Mouse (Mus musculus) limb, embryonic 15.5 days (tissue): ENCODE measurements around the gene Mroh8. TPM values are rescaled to one million over a fixed set of nuclear protein-coding genes. Genes with fewer than 3 reads are reported as not detected.
"Not testable (repeated sequence)": the region's sequence is repeated elsewhere in the genome, so short reads cannot be mapped to it uniquely, and the experiment has no call there.

Experiments
- ATAC-seq: fragments of 200-750 bp; cut with Nextera tagmentation; 2 replicates; pipeline ENCODE4 v1.8.0; 2017; ENCODE audit warnings: low read depth, moderate TSS enrichment; ENCODE audit not compliant: insufficient number of reproducible peaks, low FRiP score, low TSS enrichment
- H3K27ac ChIP-seq: fragments of 300-500 bp; sonication (generic); 2 replicates; pipeline ENCODE4 v1.5.1; 2015; ENCODE audit warnings: moderate library complexity, mild to moderate bottlenecking, inconsistent platforms
- H3K27me3 ChIP-seq: fragments of 300-500 bp; sonication (generic); 2 replicates; pipeline ENCODE4 v1.6.1; 2015; ENCODE audit warnings: inconsistent platforms
- H3K36me3 ChIP-seq: fragments of 300-500 bp; sonication (generic); 2 replicates; pipeline ENCODE4 v1.6.1; 2015; ENCODE audit warnings: inconsistent platforms
- H3K4me1 ChIP-seq: fragments of 300-500 bp; sonication (generic); 2 replicates; pipeline ENCODE4 v1.6.1; 2015; ENCODE audit warnings: inconsistent platforms
- H3K4me2 ChIP-seq: fragments of 300-500 bp; sonication (generic); 2 replicates; pipeline ENCODE4 v1.6.1; 2015; ENCODE audit warnings: mild to moderate bottlenecking, inconsistent platforms
- H3K4me3 ChIP-seq: fragments of 300-500 bp; sonication (generic); 2 replicates; pipeline ENCODE4 v1.5.1; 2015; ENCODE audit warnings: mild to moderate bottlenecking, inconsistent platforms
- H3K9ac ChIP-seq: fragments of 300-500 bp; sonication (generic); 2 replicates; pipeline ENCODE4 v1.6.1; 2015; ENCODE audit warnings: inconsistent platforms
- H3K9me3 ChIP-seq: fragments of 300-500 bp; sonication (generic); 2 replicates; pipeline ENCODE4 v1.6.1; 2016; ENCODE audit warnings: inconsistent platforms
- WGBS: fragments of 180-500 bp; shearing (Covaris S2); methylation state at CpG from one replicate; pipeline ENCODE4 v1.1.7; 2015; 5-methylcytosine and 5-hydroxymethylcytosine counted together
- polyA plus RNA-seq: library from polyadenylated mRNA; unstranded; fragments of >200 nt; fragmentation: Nextera tagmentation; extraction: Ambion mirVana; gene quantifications from 2 replicates; pipeline ENCODE4 v1.2.1, GENCODE M21; 2015

The Mroh8 gene
- polyA plus RNA-seq, 1 experiment from 2014 or later = 1.0 TPM

DNA sequence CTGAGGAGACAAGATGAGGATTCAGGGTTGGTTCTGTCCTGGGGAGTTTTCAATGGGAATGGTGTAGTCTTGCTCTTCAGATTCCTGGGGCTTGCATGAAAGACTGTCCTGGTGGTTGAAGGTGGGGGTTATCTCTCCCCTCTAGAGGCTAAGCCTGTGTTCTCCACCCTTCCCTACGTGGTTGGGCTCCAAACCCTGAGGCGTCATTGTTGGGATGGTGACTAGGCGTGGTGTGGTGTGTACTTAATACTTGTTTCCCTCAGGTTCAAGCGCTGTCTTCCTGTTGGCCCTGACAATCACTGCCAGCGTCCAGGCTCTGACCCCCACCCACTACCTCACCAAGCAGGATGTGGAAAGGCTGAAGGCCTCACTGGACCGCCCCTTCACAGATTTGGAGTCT, 4.0 kb upstream of the Mroh8 start:
- no peak for ATAC-seq
- WGBS = 92% methylated on average over 6 of the region's 6 CpGs
- Histone ChIP-seq H3K4me2 (no peak overlapping the region), H3K36me3 (peaks cover 48% of the 10 kb centered on the region), H3K27me3 (no peaks in the 10 kb centered on the region), H3K4me1 (peaks cover 19% of the 10 kb centered on the region), H3K4me3 (no peak overlapping the region), H3K9me3 (no peaks in the 10 kb centered on the region), H3K27ac (peak overlapping the region; percentile 33; the same call in 1 of the 2 replicates), H3K9ac (no peak overlapping the region)

DNA sequence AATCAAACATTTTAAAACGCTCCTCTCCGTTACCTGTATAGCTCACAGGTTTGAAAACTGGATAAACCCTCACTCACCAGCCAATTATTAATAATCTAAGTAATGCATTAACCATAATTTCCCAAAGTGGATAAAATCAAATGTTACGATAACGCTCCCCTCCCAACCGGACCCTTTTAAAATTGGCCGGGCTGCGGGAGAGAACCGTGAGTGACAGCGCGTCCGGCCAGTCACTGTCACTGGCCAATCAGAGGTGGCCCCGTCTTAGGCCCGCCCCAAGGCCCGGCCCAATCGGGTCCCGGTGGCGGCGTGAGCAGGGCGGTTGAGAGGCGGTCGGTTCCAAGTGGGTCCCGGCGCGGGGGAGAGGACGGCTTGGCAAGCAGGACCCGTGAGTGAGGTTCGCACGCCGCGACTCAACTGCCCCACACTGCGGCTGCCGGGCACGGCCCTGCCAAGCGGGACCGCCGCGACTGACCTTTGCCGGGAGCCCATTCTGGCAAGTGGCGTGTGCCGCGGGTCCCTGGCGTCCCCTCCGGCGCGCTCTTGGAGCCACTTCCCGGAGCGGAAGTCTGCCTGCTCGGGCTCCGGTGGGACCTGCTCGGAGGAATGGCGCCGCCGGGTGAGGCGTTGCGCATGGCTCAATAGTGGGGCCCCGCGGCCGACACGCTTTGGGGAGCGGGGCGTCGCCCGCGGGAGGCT, 483 bp downstream of the Mroh8 start, which contains the start of gene Rpn2:
Rpn2 (plus strand) TSS at position 301 of the 699 bp plus-strand sequence.
- H3K36me3 ChIP-seq = peaks cover 15% of the 10 kb centered on the region
- peak; percentile 99 for ATAC-seq
- peak within 1 kb of the TSS; percentile 64 for H3K4me2 ChIP-seq
- peak within 1 kb of the TSS; percentile 97 for H3K27ac ChIP-seq
- H3K9me3 ChIP-seq = no peaks in the 10 kb centered on the region
- H3K9ac ChIP-seq = peak within 1 kb of the TSS; percentile 91
- peak within 1 kb of the TSS; percentile 100 for H3K4me3 ChIP-seq
- peaks cover 19% of the 10 kb centered on the region for H3K4me1 ChIP-seq
- H3K27me3 ChIP-seq = no peaks in the 10 kb centered on the region
- WGBS = under 1% methylated on average over 62 of the region's 64 CpGs

DNA sequence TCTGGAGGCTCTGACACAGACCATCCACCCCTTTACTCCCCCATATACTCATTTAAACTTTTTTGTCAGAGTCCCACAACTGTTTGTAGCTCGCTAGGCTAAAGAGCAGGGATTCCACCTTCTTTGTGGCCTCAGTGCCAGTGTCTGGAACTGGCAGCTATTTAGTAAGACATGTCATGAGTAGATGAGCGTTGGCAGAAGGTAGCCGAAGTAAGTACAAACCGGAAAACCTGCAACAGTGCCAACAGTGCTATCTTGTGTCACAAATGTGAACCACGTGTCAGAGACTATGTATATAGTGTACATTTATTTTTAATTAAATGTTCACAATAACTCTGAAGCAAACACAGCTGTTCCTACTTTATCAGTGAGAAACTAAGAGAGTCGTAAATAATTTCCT, 15.5 kb downstream of the Mroh8 start:
- Histone ChIP-seq H3K36me3 (no peaks in the 10 kb centered on the region), H3K4me1 (peaks cover 9% of the 10 kb centered on the region), H3K27me3 (no peaks in the 10 kb centered on the region), H3K4me3 (no peak overlapping the region), H3K4me2 (no peak overlapping the region), H3K9me3 (no peaks in the 10 kb centered on the region), H3K9ac (no peak overlapping the region), H3K27ac (no peak overlapping the region)
- WGBS = 31% methylated on average over 6 of the region's 6 CpGs
- no peak for ATAC-seq

DNA sequence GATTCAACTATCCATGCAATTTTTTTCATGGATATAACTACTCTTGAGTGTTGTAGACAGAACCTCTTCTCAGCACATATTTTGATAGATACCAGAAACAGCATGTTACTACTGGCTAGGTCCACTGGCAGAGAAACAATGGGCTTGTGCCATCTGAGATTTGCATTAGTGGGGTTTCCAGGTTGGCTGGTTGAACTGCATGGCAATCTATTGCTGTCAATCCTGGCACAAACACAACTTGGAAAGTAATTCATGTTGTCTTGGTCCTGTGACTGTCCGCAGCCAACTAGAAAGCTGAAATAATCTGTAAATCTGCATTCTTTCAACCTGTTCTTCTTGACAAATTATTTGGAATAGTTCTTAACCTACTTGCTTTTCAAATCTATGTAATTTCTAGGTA, 16.2 kb downstream of the Mroh8 start:
- WGBS = 84% methylated on average over 1 of the region's 1 CpGs
- Histone ChIP-seq H3K27me3 (no peaks in the 10 kb centered on the region), H3K9ac (no peak overlapping the region), H3K4me1 (peaks cover 9% of the 10 kb centered on the region), H3K4me2 (no peak overlapping the region), H3K36me3 (no peaks in the 10 kb centered on the region), H3K4me3 (no peak overlapping the region), H3K9me3 (no peaks in the 10 kb centered on the region), H3K27ac (no peak overlapping the region)
- no peak for ATAC-seq

DNA sequence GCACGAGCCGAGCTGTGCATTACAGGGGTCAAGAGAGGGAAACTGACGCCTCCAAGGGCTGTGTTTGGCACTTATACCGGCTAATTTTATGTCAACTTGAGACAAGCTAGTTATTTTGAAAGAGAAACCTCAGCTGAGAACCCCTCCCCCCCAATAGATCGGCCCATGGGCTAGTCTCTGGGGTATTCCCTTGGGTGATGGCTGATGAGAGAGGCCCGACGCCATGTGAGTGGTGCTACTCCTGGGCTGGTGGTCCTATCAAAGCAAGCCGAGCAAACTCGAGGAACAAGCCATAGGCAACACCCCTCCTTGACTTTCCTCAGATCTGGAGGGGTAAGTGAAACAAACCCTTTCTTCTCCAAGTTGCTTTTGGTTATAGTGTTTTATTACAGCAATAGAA, 16.8 kb downstream of the Mroh8 start:
- Histone ChIP-seq H3K4me2 (no peak overlapping the region), H3K36me3 (no peaks in the 10 kb centered on the region), H3K4me3 (no peak overlapping the region), H3K27ac (no peak overlapping the region), H3K9ac (no peak overlapping the region), H3K4me1 (peaks cover 9% of the 10 kb centered on the region), H3K9me3 (no peaks in the 10 kb centered on the region), H3K27me3 (no peaks in the 10 kb centered on the region)
- ATAC-seq = no peak
- WGBS = 31% methylated on average over 9 of the region's 9 CpGs

DNA sequence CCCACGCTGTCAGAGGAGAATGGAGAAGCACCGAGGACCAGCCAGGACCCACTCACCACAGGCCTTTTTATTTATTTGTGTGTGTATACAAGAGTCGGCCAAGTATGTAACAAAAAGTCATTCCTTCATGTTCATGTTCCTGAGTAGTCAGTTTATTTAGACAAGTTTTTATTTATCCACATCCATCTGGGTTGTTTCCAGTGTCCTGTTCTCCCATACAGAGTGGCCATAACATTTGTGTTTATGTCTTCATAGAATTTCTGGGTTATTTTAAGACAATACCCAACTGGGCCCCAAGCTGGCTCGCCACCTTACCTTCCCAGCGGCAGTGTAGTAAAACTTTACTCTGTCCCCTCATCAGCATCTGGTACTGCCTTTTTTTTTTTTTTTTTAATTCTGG, 17.4 kb downstream of the Mroh8 start:
- H3K36me3 ChIP-seq = no peaks in the 10 kb centered on the region
- H3K9me3 ChIP-seq = no peaks in the 10 kb centered on the region
- H3K27me3 ChIP-seq = no peaks in the 10 kb centered on the region
- no peak overlapping the region for H3K4me2 ChIP-seq
- H3K4me3 ChIP-seq = no peak overlapping the region
- H3K9ac ChIP-seq = no peak overlapping the region
- 47% methylated on average over 5 of the region's 5 CpGs for WGBS
- no peak overlapping the region for H3K27ac ChIP-seq
- peaks cover 9% of the 10 kb centered on the region for H3K4me1 ChIP-seq
- ATAC-seq = no peak

DNA sequence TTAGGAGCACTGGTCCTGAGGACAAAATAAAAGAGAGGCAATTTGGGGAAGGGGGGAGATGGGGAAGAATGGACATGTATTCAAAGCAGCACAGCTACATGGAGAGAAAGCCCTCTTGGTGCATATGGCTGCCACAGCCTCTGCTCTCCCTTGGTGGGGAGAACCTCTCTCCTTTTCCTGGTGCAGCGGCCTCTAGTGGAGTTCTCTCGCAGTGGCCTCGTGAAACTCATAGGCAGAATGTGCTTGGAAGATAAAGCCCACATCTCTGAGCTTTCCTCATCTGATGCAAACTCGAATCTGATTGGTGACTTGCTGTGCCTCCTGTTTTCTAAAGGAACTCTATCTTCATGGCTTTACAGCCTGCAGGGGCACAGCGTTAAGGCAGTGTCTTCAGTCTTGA, 19.6 kb downstream of the Mroh8 start:
- 4% methylated on average over 5 of the region's 5 CpGs for WGBS

DNA sequence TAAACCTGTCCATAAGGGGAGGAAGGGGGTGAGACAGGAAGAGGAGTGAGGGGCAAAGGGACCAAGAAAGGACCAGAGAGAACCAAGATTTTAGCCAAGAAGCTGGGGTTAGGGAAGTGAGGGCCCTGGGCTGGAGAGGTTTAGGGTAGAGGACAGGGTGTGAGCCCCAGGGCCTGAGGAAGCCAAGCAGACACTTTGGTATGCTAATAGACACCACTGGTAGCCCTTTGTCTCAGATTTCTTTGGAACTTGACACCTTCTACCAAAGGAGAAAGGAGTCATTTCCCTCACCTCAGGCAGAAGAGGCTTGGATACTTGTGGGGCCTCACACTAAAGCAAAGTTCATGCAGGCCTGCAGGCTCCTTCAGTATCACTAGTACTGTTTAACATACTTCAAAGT, 31.2 kb downstream of the Mroh8 start:
- ATAC-seq = no peak
- H3K9me3 ChIP-seq = no peaks in the 10 kb centered on the region

More for the DNA sequence above, 19.6 kb downstream of the Mroh8 start:
- no peak for ATAC-seq
- Histone ChIP-seq H3K4me1 (peaks cover 9% of the 10 kb centered on the region), H3K27me3 (no peaks in the 10 kb centered on the region), H3K36me3 (no peaks in the 10 kb centered on the region), H3K4me3 (no peak overlapping the region), H3K9me3 (no peaks in the 10 kb centered on the region), H3K9ac (no peak overlapping the region), H3K4me2 (no peak overlapping the region), H3K27ac (no peak overlapping the region)

DNA sequence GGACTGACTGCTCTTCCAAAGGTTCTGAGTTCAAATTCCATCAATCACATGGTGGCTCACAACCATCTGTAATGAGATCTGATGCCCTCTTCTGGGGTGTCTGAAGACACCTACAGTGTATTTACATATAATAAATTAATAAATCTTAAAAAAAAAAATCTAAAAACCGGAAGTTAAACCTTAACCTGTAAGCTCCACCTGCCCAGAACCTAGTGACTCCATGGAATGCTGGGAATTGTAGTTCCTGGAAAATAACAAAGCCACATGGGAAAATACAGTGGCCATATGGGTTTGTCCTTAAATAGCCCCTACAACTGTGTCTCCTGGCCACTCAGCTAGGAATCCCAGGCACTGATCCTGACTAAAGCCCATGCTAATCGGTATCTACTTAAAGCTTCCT, 33.7 kb downstream of the Mroh8 start:
- no peak overlapping the region for H3K9ac ChIP-seq
- H3K4me2 ChIP-seq = no peak overlapping the region
- H3K4me1 ChIP-seq = no peaks in the 10 kb centered on the region
- H3K27me3 ChIP-seq = no peaks in the 10 kb centered on the region
- ATAC-seq = no peak
- 71% methylated on average over 2 of the region's 2 CpGs for whole genome bisulfite sequencing
- no peak overlapping the region for H3K4me3 ChIP-seq
- no peak overlapping the region for H3K27ac ChIP-seq
- H3K9me3 ChIP-seq = no peaks in the 10 kb centered on the region
- no peaks in the 10 kb centered on the region for H3K36me3 ChIP-seq

More for the DNA sequence above, 31.2 kb downstream of the Mroh8 start:
- Histone ChIP-seq H3K27me3 (no peaks in the 10 kb centered on the region), H3K4me3 (no peak overlapping the region), H3K36me3 (no peaks in the 10 kb centered on the region), H3K4me1 (no peaks in the 10 kb centered on the region), H3K9ac (no peak overlapping the region), H3K27ac (no peak overlapping the region), H3K4me2 (no peak overlapping the region)

DNA sequence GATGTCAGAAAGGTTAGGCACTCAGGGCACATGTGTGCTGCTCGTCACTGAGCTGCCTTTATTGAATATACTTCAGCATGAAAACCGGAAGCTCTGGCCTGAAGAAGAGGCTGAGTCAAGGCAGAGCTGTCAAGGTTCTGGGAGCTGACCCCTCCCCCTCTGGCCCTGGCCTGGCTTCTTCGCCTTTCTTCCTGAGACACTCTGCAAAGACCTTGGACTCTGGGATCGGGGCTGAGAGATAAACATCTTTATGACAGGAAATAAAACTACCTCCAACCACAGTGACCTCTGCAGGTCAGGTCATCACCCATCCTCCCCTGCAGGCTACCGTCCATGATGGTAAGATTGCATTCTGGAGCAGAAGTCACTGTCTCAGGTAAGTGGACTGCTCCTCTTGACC, 34.3 kb downstream of the Mroh8 start:
- no peaks in the 10 kb centered on the region for H3K9me3 ChIP-seq
- 31% methylated on average over 5 of the region's 5 CpGs for WGBS
- H3K27ac ChIP-seq = no peak overlapping the region
- H3K9ac ChIP-seq = no peak overlapping the region
- no peak overlapping the region for H3K4me3 ChIP-seq
- no peaks in the 10 kb centered on the region for H3K27me3 ChIP-seq
- ATAC-seq = no peak
- H3K4me1 ChIP-seq = no peaks in the 10 kb centered on the region
- no peak overlapping the region for H3K4me2 ChIP-seq
- H3K36me3 ChIP-seq = no peaks in the 10 kb centered on the region

DNA sequence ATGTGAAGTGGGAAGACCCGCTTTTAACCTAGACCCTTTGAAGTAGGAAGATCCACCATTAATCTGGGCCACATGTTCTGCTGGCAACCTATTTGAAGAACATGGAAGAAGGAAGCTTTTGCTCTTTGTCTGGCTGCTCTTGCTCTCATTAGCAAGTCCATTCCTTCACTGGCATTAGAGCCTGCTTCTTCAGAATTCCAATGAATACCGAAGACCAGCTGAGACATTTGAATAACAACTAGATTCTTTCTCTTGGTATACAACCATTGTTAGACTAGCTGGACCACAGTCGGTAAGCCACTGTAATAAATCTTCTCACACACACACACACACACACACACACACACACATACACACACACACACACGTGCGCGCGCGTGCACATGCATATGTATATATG, 43.4 kb downstream of the Mroh8 start:
- Histone ChIP-seq H3K4me3 (no peak overlapping the region), H3K36me3 (no peaks in the 10 kb centered on the region), H3K27ac (no peak overlapping the region), H3K9ac (no peak overlapping the region), H3K9me3 (no peaks in the 10 kb centered on the region), H3K4me1 (no peaks in the 10 kb centered on the region), H3K4me2 (no peak overlapping the region), H3K27me3 (0 out of 2 replicates have a peak, but pooled peaks cover 4% of the 10 kb centered on the region)
- no peak for ATAC-seq
- WGBS = 93% methylated on average over 8 of the region's 8 CpGs

DNA sequence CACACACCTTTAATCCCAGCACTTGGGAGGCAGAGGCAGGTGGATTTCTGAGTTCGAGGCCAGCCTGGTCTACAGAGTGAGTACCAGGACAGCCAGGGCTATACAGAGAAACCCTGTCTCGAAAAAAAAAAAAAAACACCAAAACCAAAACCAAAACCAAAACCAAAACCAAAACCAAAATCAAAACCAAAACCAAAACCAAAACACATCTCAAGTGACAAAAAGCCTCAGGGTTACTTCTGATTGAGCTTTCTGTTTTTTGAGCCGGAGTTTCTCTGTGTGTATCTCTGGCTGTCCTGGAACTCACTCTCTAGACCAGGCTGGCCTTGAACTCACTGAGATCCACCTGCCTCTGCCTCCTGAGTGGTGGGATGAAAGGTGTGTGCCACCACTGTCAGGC, 57.4 kb downstream of the Mroh8 start:
- not testable (repeated sequence) for ATAC-seq, H3K4me1 ChIP-seq, H3K27ac ChIP-seq, H3K4me2 ChIP-seq, H3K9ac ChIP-seq, H3K4me3 ChIP-seq, H3K27me3 ChIP-seq, H3K36me3 ChIP-seq, H3K9me3 ChIP-seq
- 86% methylated on average over 3 of the region's 3 CpGs for WGBS

DNA sequence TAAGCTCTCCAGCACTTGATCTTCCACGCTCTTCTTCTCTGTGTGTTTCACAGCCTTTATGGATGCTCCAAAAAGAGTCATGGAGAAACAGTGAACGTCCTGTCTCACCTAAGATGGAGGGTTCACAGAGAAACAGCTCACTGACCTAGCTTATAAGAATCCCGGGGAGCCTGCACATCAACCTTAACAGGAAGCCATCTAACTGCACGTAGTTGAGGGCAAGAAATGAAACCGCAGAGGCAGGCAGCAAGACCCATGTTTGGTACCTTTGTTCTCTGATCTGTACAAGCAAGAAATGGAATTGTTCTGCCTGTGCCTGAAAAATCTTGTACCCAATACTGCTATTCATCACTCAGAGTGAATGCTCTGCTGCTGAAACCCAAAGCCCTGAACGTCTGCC, 59.2 kb downstream of the Mroh8 start:
- H3K4me3 ChIP-seq = no peak overlapping the region
- no peaks in the 10 kb centered on the region for H3K9me3 ChIP-seq
- H3K36me3 ChIP-seq = no peaks in the 10 kb centered on the region
- no peaks in the 10 kb centered on the region for H3K27me3 ChIP-seq
- no peak overlapping the region for H3K9ac ChIP-seq
- H3K27ac ChIP-seq = no peak overlapping the region
- no peak overlapping the region for H3K4me2 ChIP-seq
- H3K4me1 ChIP-seq = no peaks in the 10 kb centered on the region
- ATAC-seq = no peak
- 76% methylated on average over 6 of the region's 6 CpGs for WGBS
